ENCODE assay signal across 7 mouse cellular contexts in the genomic region with DNA sequence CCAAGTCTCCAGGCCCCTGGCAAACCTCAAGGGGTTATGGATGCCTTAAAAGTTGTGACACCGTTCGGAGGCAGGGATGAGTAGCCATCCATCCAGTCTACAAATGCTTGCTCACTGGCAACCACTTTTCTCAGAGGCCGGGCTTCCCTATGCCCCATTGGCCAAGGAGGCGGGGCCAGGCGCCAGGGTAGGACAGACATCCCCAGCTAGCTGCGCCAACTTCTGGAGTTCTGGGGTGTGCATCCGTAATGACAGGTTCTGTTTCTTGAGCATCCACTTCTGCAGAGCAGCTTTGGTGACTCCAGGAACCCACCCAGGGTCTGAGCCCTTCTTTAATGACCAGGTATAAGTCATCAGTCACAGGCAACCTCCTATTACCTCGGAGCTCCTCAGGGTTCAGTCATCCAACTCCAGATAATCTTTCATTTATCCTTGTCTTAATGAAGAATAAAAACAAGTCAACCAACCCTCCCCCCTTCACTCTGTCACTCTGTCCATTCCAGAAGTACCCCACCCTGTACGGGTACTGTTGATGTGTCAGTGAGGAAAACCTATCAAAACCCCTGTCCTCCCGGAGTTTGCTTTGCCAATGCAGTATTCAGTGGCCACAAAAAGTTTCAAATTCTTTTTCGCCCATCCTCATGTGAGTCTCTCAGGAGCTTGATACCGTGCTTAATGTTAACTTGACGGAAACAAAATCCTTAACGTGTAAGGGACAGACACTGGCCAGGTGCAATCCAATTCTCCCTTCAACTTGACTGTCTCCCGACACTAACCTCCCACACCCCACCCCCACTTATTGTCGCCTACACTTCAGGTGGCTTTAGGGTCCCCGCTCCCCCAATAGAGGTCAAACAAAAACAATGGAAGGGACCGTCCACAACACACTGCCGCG. TPM values are rescaled to one million over a fixed set of nuclear protein-coding genes. Genes with fewer than 3 reads are reported as not detected.
DNase-seq lines count a peak whose midpoint lies in the region; ATAC-seq and TF ChIP-seq lines count a peak whose summit lies in the region.

No protein-coding gene starts in this region.

- H3K27me3 ChIP-seq in forebrain, embryonic 15.5 days, result peaks cover 38% of the 10 kb centered on the region
- peaks cover 10% of the 10 kb centered on the region for H3K27me3 ChIP-seq in hindbrain, embryonic 14.5 days (ENCODE audit: control insufficient read depth, insufficient read depth, low read length)
- peaks cover 63% of the 10 kb centered on the region for H3K27me3 ChIP-seq in liver, embryonic 12.5 days (replicated peaks)

- in situ Hi-C loops in ES-E14 (cut with MboI; ENCODE audit: low sequenced_read_pairs in 2 of 2, unreplicated experiment in 2 of 2), result no loop called here

- H3K9me3 ChIP-seq in ES-E14 (ENCODE audit: control insufficient read depth, insufficient read depth, low read depth, low read length), result no peaks in the 10 kb centered on the region
- H3K9me3 ChIP-seq in forebrain, embryonic 15.5 days, result no peaks in the 10 kb centered on the region
- no peaks in the 10 kb centered on the region for H3K9me3 ChIP-seq in hindbrain, embryonic 14.5 days (ENCODE audit: control insufficient read depth, low read length)
- no peaks in the 10 kb centered on the region for H3K9me3 ChIP-seq in liver, embryonic 12.5 days (replicated peaks)

- H3K9ac ChIP-seq in ES-E14 (ENCODE audit: insufficient read depth, low read depth, low read length, poor library complexity, severe bottlenecking), result peak overlapping the region; percentile 6
- H3K9ac ChIP-seq in forebrain, embryonic 15.5 days (replicated peaks), result peak overlapping the region; percentile 56
- H3K9ac ChIP-seq in hindbrain, embryonic 14.5 days, result peak overlapping the region; percentile 80
- H3K9ac ChIP-seq in liver, embryonic 12.5 days, result no peak overlapping the region

- no peaks in the 10 kb centered on the region for H3K36me3 ChIP-seq in ES-E14 (ENCODE audit: control insufficient read depth, insufficient read depth, low read length, poor library complexity, severe bottlenecking)
- no peaks in the 10 kb centered on the region for H3K36me3 ChIP-seq in forebrain, embryonic 15.5 days
- H3K36me3 ChIP-seq in hindbrain, embryonic 14.5 days (replicated peaks; ENCODE audit: control insufficient read depth, insufficient read depth), result no peaks in the 10 kb centered on the region
- no peaks in the 10 kb centered on the region for H3K36me3 ChIP-seq in liver, embryonic 12.5 days

- H3K4me2 ChIP-seq in forebrain, embryonic 15.5 days (replicated peaks), result peak overlapping the region; percentile 96
- H3K4me2 ChIP-seq in hindbrain, embryonic 14.5 days (replicated peaks), result peak overlapping the region; percentile 91
- peak overlapping the region; percentile 65 for H3K4me2 ChIP-seq in liver, embryonic 12.5 days

- peaks cover 5 to 8% of the 10 kb centered on the region in 2 experiments for H3K4me1 ChIP-seq in ES-E14 (ENCODE audit: control insufficient read depth in 2 of 2, insufficient read depth in 2 of 2, low read length in 2 of 2, poor library complexity in 1 of 2)
- peaks cover 16% of the 10 kb centered on the region for H3K4me1 ChIP-seq in forebrain, embryonic 15.5 days
- peaks cover 9% of the 10 kb centered on the region for H3K4me1 ChIP-seq in hindbrain, embryonic 14.5 days (replicated peaks; ENCODE audit: control insufficient read depth, insufficient read depth, low read length)
- 0 out of 2 replicates have a peak, but pooled peaks cover 4% of the 10 kb centered on the region for H3K4me1 ChIP-seq in liver, embryonic 12.5 days

- no peak for ATAC-seq in forebrain, embryonic 15.5 days (replicated peaks)
- ATAC-seq in hindbrain, embryonic 14.5 days (ENCODE audit: low FRiP score), result no peak
- ATAC-seq in liver, embryonic 12.5 days, result no peak

- DNase-seq in ES-E14 (ENCODE audit: low read depth, low spot score), result no peak
- DNase-seq in adrenal gland, postnatal 10 days, result peak; percentile 54
- no peak for DNase-seq in hindbrain, embryonic 14.5 days (ENCODE audit: low spot score)
- DNase-seq in retina, embryonic 14.5 days (ENCODE audit: low spot score), result peak; percentile 48
- no peak for DNase-seq in layer of hippocampus, adult 18-20 months (ENCODE audit: low spot score in 2 of 2)

- H3K4me3 ChIP-seq in ES-E14 (ENCODE audit: insufficient read depth in 1 of 2, low read depth in 1 of 2, low read length in 2 of 2, poor library complexity in 1 of 2, severe bottlenecking in 1 of 2), result peak overlapping the region; percentile 63 to 76
- peak overlapping the region; percentile 63 for H3K4me3 ChIP-seq in forebrain, embryonic 15.5 days
- peak overlapping the region; percentile 62 for H3K4me3 ChIP-seq in hindbrain, embryonic 14.5 days (replicated peaks; ENCODE audit: low read length)
- peak overlapping the region; percentile 48 for H3K4me3 ChIP-seq in liver, embryonic 12.5 days

- WGBS in forebrain, embryonic 15.5 days, result 11% methylated on average over 20 of the region's 20 CpGs
- WGBS in hindbrain, embryonic 14.5 days, result 12% methylated on average over 20 of the region's 20 CpGs
- 20% methylated on average over 20 of the region's 20 CpGs for WGBS in liver, embryonic 12.5 days (ENCODE audit: insufficient replicate concordance)

- no peak overlapping the region for H3K27ac ChIP-seq in ES-E14 (ENCODE audit: insufficient read depth, low read depth, low read length, poor library complexity, severe bottlenecking)
- no peak overlapping the region for H3K27ac ChIP-seq in forebrain, embryonic 15.5 days (replicated peaks)
- H3K27ac ChIP-seq in hindbrain, embryonic 14.5 days, result peak overlapping the region; percentile 70; the same call in 1 of the 2 replicates
- no peak overlapping the region for H3K27ac ChIP-seq in liver, embryonic 12.5 days

TF ChIP-seq in ES-E14, 5 proteins besides CTCF, POLR2A, EP300 and RAD21:
- no peak for TF ChIP-seq HCFC1 (IDR thresholded peaks at IDR 0.05; ENCODE audit: borderline replicate concordance, insufficient read depth, low read length)
- TF ChIP-seq CHD2 (IDR thresholded peaks at IDR 0.05; ENCODE audit: low read depth, low read length), result no peak
- TF ChIP-seq MAFK (IDR thresholded peaks at IDR 0.05; ENCODE audit: insufficient read depth, low read depth, low read length), result no peak
- no peak for TF ChIP-seq ZNF384 (IDR thresholded peaks at IDR 0.05; ENCODE audit: low read depth, low read length)
- TF ChIP-seq ZC3H11A (IDR thresholded peaks at IDR 0.05; ENCODE audit: borderline replicate concordance, low read depth, low read length), result no peak

RNA-seq across cellular contexts. Expression of a gene that starts 1.0 kb away (rescaled TPM):
- 1.2 and 1.6 TPM in 2 replicates for total RNA-seq in ES-E14 (2012; rRNA removed)
- total RNA-seq in adrenal gland, postnatal 10 days (2021), result 10 to 100 TPM in 1 of 2 experiments, 1 to 10 TPM in 1; 9.8 to 14.1 TPM
- polyA plus RNA-seq in forebrain, embryonic 15.5 days (2015; fragmentation: Nextera tagmentation; extraction: Ambion mirVana), result 0.48 and 0.57 TPM in 2 replicates
- 2.7 and 2.8 TPM in 2 replicates for polyA plus RNA-seq in hindbrain, embryonic 14.5 days (2014; fragmentation: Nextera tagmentation; extraction: Ambion mirVana)
- 0.11 TPM in 1 of 2 replicates, not detected in the other for polyA plus RNA-seq in liver, embryonic 12.5 days (2016; fragmentation: Nextera tagmentation; extraction: Ambion mirVana)
- 1 to 10 TPM; 8.1 to 9.0 TPM for total RNA-seq in layer of hippocampus, adult 18-20 months (2021)

Comparison
In these comparisons a context has a peak if more than half of its experiments do, and no peak if none do; other contexts are left out.
1. DNase-seq: peak in adrenal gland, postnatal 10 days (single experiment) and retina, embryonic 14.5 days (single experiment); none in ES-E14 (single experiment), hindbrain, embryonic 14.5 days (single experiment) and layer of hippocampus, adult 18-20 months (0 of 2).
2. Peak in every context shown above with its lines, with median percentiles within 50 percentile points of each other: H3K4me3 ChIP-seq and H3K4me2 ChIP-seq.